Mouse (Mus musculus): Measurements from ENCODE around the gene F8. TPM values are rescaled to one million over a fixed set of nuclear protein-coding genes. Genes with fewer than 3 reads are reported as not detected.
"Not testable (repeated sequence)": the region's sequence is repeated elsewhere in the genome, so short reads cannot be mapped to it uniquely, and the experiment has no call there.

The F8 gene
- polyA plus RNA-seq, 1 experiment from 2014 or later, result 1.5 TPM

GRCm38 (mm10) chrX:75150304-75150703 lies 232.1 kb downstream of the F8 start:
- no peaks in the 10 kb centered on the region for H3K36me3 ChIP-seq (ENCODE audit: control insufficient read depth, insufficient read depth, low read length)
- no peaks in the 10 kb centered on the region for H3K4me1 ChIP-seq (ENCODE audit: control insufficient read depth, insufficient read depth, low read length)
- no peaks in the 10 kb centered on the region for H3K9me3 ChIP-seq (replicated peaks; ENCODE audit: control insufficient read depth, low read length, poor library complexity, severe bottlenecking)
- no peaks in the 10 kb centered on the region for H3K27me3 ChIP-seq (ENCODE audit: control insufficient read depth, insufficient read depth, low read depth, low read length)
- WGBS, result 75% methylated on average over 2 of the region's 2 CpGs
- H3K4me3 ChIP-seq (ENCODE audit: low read depth, low read length), result no peak overlapping the region
- no peak overlapping the region for H3K27ac ChIP-seq (ENCODE audit: low read length)
- H3K4me2 ChIP-seq (ENCODE audit: low read length), result no peak overlapping the region
- ATAC-seq, result no peak
- H3K9ac ChIP-seq (ENCODE audit: low read depth, low read length), result no peak overlapping the region

- Histone ChIP-seq H3K27ac (ENCODE audit: low read length) (no peak overlapping the region), H3K36me3 (ENCODE audit: control insufficient read depth, insufficient read depth, low read length) (no peaks in the 10 kb centered on the region), H3K4me1 (ENCODE audit: control insufficient read depth, insufficient read depth, low read length) (no peaks in the 10 kb centered on the region), H3K27me3 (ENCODE audit: control insufficient read depth, insufficient read depth, low read depth, low read length) (no peaks in the 10 kb centered on the region), H3K4me2 (ENCODE audit: low read length) (no peak overlapping the region), H3K4me3 (ENCODE audit: low read depth, low read length) (no peak overlapping the region), H3K9ac (ENCODE audit: low read depth, low read length) (no peak overlapping the region), H3K9me3 (replicated peaks; ENCODE audit: control insufficient read depth, low read length, poor library complexity, severe bottlenecking) (no peaks in the 10 kb centered on the region)
- ATAC-seq, result no peak
- 89% methylated on average over 4 of the region's 4 CpGs for WGBS
Observed at GRCm38 (mm10) chrX:75148414-75148813, 234.0 kb downstream of the F8 start.

- 24% methylated on average over 15 of the region's 42 CpGs for WGBS
Observed at GRCm38 (mm10) chrX:75143124-75143555, 239.3 kb downstream of the F8 start.

GRCm38 (mm10) chrX:75138182-75138581 lies 244.2 kb downstream of the F8 start:
- Histone ChIP-seq H3K4me2 (ENCODE audit: low read length) (no peak overlapping the region), H3K9ac (ENCODE audit: low read depth, low read length) (no peak overlapping the region), H3K9me3 (replicated peaks; ENCODE audit: control insufficient read depth, low read length, poor library complexity, severe bottlenecking) (no peaks in the 10 kb centered on the region), H3K4me3 (ENCODE audit: low read depth, low read length) (no peak overlapping the region), H3K27ac (ENCODE audit: low read length) (no peak overlapping the region), H3K36me3 (ENCODE audit: control insufficient read depth, insufficient read depth, low read length) (no peaks in the 10 kb centered on the region), H3K4me1 (ENCODE audit: control insufficient read depth, insufficient read depth, low read length) (no peaks in the 10 kb centered on the region), H3K27me3 (ENCODE audit: control insufficient read depth, insufficient read depth, low read depth, low read length) (no peaks in the 10 kb centered on the region)
- 89% methylated on average over 2 of the region's 2 CpGs for WGBS
- ATAC-seq, result no peak

More at GRCm38 (mm10) chrX:75143124-75143555, 239.3 kb downstream of the F8 start:
- H3K4me2 ChIP-seq (ENCODE audit: low read length), result peak overlapping the region; percentile 60
- H3K27ac ChIP-seq (ENCODE audit: low read length); H3K4me1 ChIP-seq (ENCODE audit: control insufficient read depth, insufficient read depth, low read length); H3K27me3 ChIP-seq (ENCODE audit: control insufficient read depth, insufficient read depth, low read depth, low read length); H3K36me3 ChIP-seq (ENCODE audit: control insufficient read depth, insufficient read depth, low read length); H3K9me3 ChIP-seq (replicated peaks; ENCODE audit: control insufficient read depth, low read length, poor library complexity, severe bottlenecking): not testable (repeated sequence)
- peak; percentile 68 for ATAC-seq
- peak overlapping the region; percentile 40 for H3K4me3 ChIP-seq (ENCODE audit: low read depth, low read length)
- peak overlapping the region; percentile 46 for H3K9ac ChIP-seq (ENCODE audit: low read depth, low read length)

- Histone ChIP-seq H3K4me2 (ENCODE audit: low read length) (no peak overlapping the region), H3K27ac (ENCODE audit: low read length) (no peak overlapping the region), H3K4me3 (ENCODE audit: low read depth, low read length) (no peak overlapping the region), H3K4me1 (ENCODE audit: control insufficient read depth, insufficient read depth, low read length) (no peaks in the 10 kb centered on the region), H3K9me3 (replicated peaks; ENCODE audit: control insufficient read depth, low read length, poor library complexity, severe bottlenecking) (no peaks in the 10 kb centered on the region), H3K9ac (ENCODE audit: low read depth, low read length) (no peak overlapping the region), H3K27me3 (ENCODE audit: control insufficient read depth, insufficient read depth, low read depth, low read length) (no peaks in the 10 kb centered on the region), H3K36me3 (ENCODE audit: control insufficient read depth, insufficient read depth, low read length) (no peaks in the 10 kb centered on the region)
- no peak for ATAC-seq
- WGBS, result 92% methylated on average over 2 of the region's 2 CpGs
Observed at GRCm38 (mm10) chrX:75137729-75138128, 244.7 kb downstream of the F8 start.

- no peak overlapping the region for H3K4me2 ChIP-seq (ENCODE audit: low read length)
- no peak overlapping the region for H3K4me3 ChIP-seq (ENCODE audit: low read depth, low read length)
- no peak overlapping the region for H3K9ac ChIP-seq (ENCODE audit: low read depth, low read length)
- no peak for ATAC-seq
- H3K27me3 ChIP-seq (ENCODE audit: control insufficient read depth, insufficient read depth, low read depth, low read length), result no peaks in the 10 kb centered on the region
- H3K9me3 ChIP-seq (replicated peaks; ENCODE audit: control insufficient read depth, low read length, poor library complexity, severe bottlenecking), result no peaks in the 10 kb centered on the region
- H3K27ac ChIP-seq (ENCODE audit: low read length), result no peak overlapping the region
- H3K4me1 ChIP-seq (ENCODE audit: control insufficient read depth, insufficient read depth, low read length), result no peaks in the 10 kb centered on the region
- H3K36me3 ChIP-seq (ENCODE audit: control insufficient read depth, insufficient read depth, low read length), result no peaks in the 10 kb centered on the region
Observed at GRCm38 (mm10) chrX:75136938-75137337, 245.5 kb downstream of the F8 start.

GRCm38 (mm10) chrX:75130467-75131160 lies 251.8 kb downstream of the F8 start, which contains the start of gene Mpp1:
Mpp1 (minus strand) TSS chrX:75131016.
- Histone ChIP-seq H3K27ac (ENCODE audit: low read length) (peak within 1 kb of the TSS; percentile 50; the same call in 1 of the 2 replicates), H3K9ac (ENCODE audit: low read depth, low read length) (peak within 1 kb of the TSS; percentile 64), H3K4me3 (ENCODE audit: low read depth, low read length) (peak within 1 kb of the TSS; percentile 51), H3K4me2 (ENCODE audit: low read length) (peak within 1 kb of the TSS; percentile 69), H3K27me3 (ENCODE audit: control insufficient read depth, insufficient read depth, low read depth, low read length) (no peaks in the 10 kb centered on the region), H3K36me3 (ENCODE audit: control insufficient read depth, insufficient read depth, low read length) (no peaks in the 10 kb centered on the region), H3K9me3 (replicated peaks; ENCODE audit: control insufficient read depth, low read length, poor library complexity, severe bottlenecking) (no peaks in the 10 kb centered on the region), H3K4me1 (ENCODE audit: control insufficient read depth, insufficient read depth, low read length) (0 out of 2 replicates have a peak, but pooled peaks cover 2% of the 10 kb centered on the region)
- peak; percentile 100 for ATAC-seq
- WGBS, result 22% methylated on average over 33 of the region's 36 CpGs

GRCm38 (mm10) chrX:75129474-75129873 lies 252.9 kb downstream of the F8 start:
- Histone ChIP-seq H3K36me3 (ENCODE audit: control insufficient read depth, insufficient read depth, low read length) (no peaks in the 10 kb centered on the region), H3K27me3 (ENCODE audit: control insufficient read depth, insufficient read depth, low read depth, low read length) (no peaks in the 10 kb centered on the region), H3K4me3 (ENCODE audit: low read depth, low read length) (no peak overlapping the region), H3K4me2 (ENCODE audit: low read length) (no peak overlapping the region), H3K27ac (ENCODE audit: low read length) (no peak overlapping the region), H3K9ac (ENCODE audit: low read depth, low read length) (no peak overlapping the region), H3K4me1 (ENCODE audit: control insufficient read depth, insufficient read depth, low read length) (0 out of 2 replicates have a peak, but pooled peaks cover 2% of the 10 kb centered on the region), H3K9me3 (replicated peaks; ENCODE audit: control insufficient read depth, low read length, poor library complexity, severe bottlenecking) (no peaks in the 10 kb centered on the region)
- WGBS, result 77% methylated on average over 2 of the region's 2 CpGs
- ATAC-seq, result no peak

- H3K27ac ChIP-seq (ENCODE audit: low read length), result no peak overlapping the region
- no peak for ATAC-seq
Observed at GRCm38 (mm10) chrX:75128333-75128980, 254.0 kb downstream of the F8 start.

More at GRCm38 (mm10) chrX:75128333-75128980, 254.0 kb downstream of the F8 start:
- Histone ChIP-seq H3K9me3 (replicated peaks; ENCODE audit: control insufficient read depth, low read length, poor library complexity, severe bottlenecking) (no peaks in the 10 kb centered on the region), H3K4me3 (ENCODE audit: low read depth, low read length) (no peak overlapping the region), H3K4me1 (ENCODE audit: control insufficient read depth, insufficient read depth, low read length) (0 out of 2 replicates have a peak, but pooled peaks cover 2% of the 10 kb centered on the region), H3K36me3 (ENCODE audit: control insufficient read depth, insufficient read depth, low read length) (no peaks in the 10 kb centered on the region), H3K4me2 (ENCODE audit: low read length) (no peak overlapping the region), H3K9ac (ENCODE audit: low read depth, low read length) (no peak overlapping the region), H3K27me3 (ENCODE audit: control insufficient read depth, insufficient read depth, low read depth, low read length) (no peaks in the 10 kb centered on the region)
